Mouse (Mus musculus): Measurements from ENCODE around the gene Gm3542.
"Not testable (repeated sequence)": the region's sequence is repeated elsewhere in the genome, so short reads cannot be mapped to it uniquely, and the experiment has no call there.

The Gm3542 gene

DNA sequence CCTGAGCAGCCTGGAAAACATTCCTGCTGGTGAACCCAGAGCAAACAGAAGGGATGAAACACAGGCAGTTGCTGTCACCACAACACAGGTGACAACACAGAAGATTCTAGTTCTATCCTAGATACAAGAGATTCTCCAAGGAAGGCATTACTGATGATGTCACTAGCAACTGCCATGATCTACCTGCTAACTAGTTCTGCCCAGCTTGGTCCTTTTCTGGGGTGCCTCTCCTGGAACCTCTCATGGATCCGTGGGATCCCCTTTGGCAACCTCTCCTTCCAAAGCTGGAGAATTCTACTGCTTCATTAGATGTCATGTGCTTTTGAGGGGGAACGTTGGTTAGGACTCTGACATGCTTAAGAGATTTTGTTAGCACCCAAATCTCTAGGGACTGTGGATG lies at the start of gene Gm3542:
Gene Gm3542, minus strand, starts transcription at position 101 of the 400 bp plus-strand sequence.
- not testable (repeated sequence) for DNase-seq (ENCODE audit: low spot score)
